Mouse (Mus musculus) heart, adult 11 months (tissue): ENCODE measurements around the gene Tceal7.
"Not testable (repeated sequence)": the region's sequence is repeated elsewhere in the genome, so short reads cannot be mapped to it uniquely, and the experiment has no call there.

Experiments used
- DNase-seq: peaks from one replicate; pipeline ENCODE4 v3.0.0; 2022

Gene Tceal7

GRCm38 (mm10) chrX:136214729-136215677, at the start of gene Tceal7, which contains the start of gene Bex1:
Tceal7 (plus strand) TSS chrX:136214779.
Bex1 (minus strand) TSS chrX:136215513.
- not testable (repeated sequence) for DNase-seq

DNA sequence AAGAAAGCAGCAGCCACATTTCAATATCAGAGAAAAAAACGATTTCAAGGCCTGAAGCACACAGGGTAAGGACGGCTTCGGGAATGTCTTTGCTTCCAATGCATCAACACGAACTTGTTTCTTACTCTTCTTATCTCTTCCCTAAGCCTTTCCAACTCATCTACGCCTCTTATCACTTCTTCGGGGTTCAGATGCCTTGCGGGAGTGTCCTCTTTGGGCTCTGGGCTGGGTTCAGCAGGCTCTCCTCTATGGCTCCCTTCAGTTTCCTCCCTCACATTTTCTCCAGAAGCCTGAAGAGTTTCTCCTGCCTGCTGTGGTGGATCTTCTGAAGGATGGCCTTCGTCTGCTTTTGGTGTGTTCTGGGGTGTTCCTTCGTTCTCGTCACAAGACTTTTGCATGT, 44.0 kb upstream of the Tceal7 start:
- no peak for DNase-seq

DNA sequence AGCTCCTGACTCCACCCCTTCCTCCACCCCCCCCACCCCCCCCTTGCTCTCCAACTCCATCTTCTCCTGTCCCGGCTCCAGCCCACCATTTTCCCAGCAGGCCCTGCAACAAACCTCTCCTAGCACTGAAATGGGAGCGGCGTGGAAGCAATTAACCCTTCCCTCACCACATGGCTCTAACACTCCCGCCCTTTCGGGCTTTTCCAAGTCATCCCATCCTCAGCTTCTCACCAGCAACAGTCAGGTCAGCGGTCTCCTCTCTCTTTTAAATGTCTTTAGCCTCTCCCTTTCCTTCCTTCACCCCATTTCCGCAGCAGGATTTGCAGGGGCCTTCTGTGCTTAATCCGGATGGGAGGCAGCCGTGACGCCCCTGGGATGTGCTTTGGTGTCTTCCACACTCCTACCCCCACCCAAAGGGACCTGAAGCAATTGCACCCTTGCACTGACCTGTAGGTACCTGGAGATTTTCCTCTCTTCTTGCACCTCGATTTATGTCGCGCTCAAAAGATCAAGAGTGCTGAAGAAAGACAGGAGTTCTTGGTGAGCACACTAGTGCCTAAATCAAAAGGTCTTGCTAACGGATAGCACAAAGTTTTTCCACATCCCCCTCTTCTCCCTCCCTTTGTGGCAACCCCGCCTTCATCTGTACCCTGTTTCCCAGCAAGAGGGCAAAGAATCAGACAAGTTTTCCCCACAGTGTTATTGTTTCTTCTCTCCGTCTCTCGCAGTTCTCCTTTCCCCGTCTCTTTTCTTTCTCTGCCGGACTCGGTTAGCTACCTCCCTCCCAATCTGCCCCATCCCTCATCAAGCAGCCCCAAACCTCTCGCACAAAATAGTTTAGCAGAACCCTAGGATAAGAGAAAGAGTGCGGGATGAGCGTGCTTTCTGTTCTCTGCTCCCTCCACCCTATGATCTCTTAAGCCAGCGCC, 43.1 kb upstream of the Tceal7 start:
- peak; percentile 96 for DNase-seq

GRCm38 (mm10) chrX:136172118-136172551, 42.4 kb upstream of the Tceal7 start, which contains the start of gene Tceal8:
Tceal8 (minus strand) TSS chrX:136172342.
- DNase-seq, result peak; percentile 99

GRCm38 (mm10) chrX:136172786-136173185, 41.8 kb upstream of the Tceal7 start:
- DNase-seq, result no peak

DNA sequence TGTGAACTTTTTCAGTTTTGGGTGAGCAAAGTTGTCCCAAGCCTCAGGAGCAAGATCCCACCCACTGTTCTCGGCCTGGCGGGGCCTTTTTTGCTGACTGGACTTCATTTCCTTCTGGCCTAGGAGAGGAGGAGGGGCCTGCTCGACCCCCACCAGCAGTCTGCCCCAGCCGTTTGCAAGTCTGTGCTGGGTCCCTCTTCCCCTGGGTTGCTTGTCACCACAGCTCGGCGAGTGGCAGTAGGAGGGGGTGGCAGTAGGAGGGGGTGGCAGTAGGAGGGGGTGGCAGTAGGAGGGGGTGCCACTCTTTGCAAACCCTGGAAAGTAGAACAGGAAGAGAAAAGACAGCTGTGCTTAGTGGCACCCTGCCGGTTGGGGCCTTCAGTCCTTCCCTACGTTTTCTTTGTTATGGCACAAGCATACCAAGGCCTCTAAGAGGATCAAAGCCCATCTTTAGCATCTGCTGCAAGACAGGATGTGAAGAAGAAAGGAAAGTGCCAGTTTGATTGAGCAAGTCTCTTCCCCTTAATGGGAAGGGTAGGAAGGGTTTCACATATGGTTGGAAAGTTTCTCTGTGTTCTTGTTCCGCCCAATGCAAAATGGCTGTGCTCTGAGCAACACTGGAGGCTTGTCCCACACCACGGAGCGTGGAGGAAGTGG, 33.6 kb upstream of the Tceal7 start:
- DNase-seq, result peak; percentile 82

- no peak for DNase-seq
These were observed 31.5 kb upstream of the Tceal7 start for GRCm38 (mm10) chrX:136183107-136183506.

DNA sequence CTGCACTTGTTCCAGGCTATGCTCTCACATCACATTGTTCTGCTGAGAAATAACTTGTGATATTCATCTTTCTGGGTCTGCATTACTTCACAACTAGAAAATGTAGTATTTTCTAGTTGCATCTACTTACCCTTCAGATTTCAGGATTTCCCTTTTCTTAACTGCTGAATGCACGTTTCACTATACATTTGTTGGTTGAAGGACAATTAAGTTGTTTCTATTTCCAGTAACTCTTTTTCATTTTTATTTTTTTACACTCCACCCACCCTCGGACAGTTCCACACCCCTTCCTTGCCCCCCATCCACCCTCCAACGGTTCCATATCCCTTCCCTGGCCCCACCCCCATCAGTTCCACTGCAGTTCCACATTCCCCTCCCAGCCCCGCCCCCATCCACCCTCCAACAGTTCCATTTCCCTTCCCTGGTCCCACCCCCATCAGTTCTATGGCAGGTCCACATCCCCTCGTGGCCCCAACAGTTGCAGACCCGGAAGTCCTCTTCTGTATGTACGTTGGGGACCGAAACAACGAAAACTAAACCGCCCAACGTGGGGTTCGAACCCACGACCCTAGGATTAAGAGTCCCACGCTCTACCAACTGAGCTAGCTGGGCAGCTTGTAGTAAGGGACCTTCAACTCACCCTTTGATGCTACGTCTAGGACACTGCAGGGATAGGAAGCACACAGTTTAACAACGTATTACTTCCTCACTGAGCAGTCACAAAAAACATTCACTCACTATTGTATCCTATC, 19.2 kb upstream of the Tceal7 start:
- no peak for DNase-seq

DNA sequence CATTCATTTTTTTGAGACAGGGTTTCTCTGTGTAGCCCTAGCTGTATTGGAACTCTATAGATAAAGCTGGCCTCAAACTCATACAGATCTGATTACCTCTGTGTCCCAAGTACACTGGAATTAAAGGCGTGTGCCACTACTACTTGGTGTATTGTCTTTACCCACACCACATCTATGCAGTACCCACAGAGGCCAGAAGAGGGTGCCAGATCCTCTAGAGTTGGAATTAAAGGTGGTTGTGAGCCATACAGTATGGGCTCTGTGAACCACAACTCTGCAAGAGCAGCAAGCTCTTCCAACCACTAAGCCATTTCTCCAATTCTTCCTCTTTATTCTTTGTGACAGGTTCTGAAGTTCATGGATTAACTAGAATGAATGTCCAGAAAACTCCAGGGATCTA, 17.7 kb upstream of the Tceal7 start:
- DNase-seq, result no peak

GRCm38 (mm10) chrX:136203257-136203656, 11.3 kb upstream of the Tceal7 start:
- DNase-seq, result no peak

GRCm38 (mm10) chrX:136203664-136204066, 10.9 kb upstream of the Tceal7 start, which contains the start of gene Tceal5:
Tceal5 (minus strand) TSS chrX:136203876.
- no peak for DNase-seq

DNA sequence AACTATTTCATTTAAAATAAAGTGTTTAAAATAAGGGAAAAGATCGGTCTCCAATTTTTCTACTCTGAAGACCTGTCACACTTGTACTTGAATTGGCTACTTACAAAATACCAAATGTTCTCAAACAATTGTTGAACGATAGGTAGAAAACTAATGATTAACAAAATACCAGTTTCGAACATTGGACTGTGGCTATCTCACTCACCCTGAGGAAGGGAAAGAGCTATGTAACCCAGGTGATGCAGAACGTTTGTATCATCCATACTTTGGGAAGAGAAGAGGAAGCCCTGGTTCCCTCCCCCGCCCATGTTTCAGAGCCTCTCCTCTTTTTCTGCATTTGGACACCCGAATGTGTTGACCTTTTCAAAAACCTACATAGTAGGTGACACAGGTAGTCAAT, 10.2 kb upstream of the Tceal7 start:
- DNase-seq, result no peak

GRCm38 (mm10) chrX:136213396-136213795, 1.2 kb upstream of the Tceal7 start:
- no peak for DNase-seq

DNA sequence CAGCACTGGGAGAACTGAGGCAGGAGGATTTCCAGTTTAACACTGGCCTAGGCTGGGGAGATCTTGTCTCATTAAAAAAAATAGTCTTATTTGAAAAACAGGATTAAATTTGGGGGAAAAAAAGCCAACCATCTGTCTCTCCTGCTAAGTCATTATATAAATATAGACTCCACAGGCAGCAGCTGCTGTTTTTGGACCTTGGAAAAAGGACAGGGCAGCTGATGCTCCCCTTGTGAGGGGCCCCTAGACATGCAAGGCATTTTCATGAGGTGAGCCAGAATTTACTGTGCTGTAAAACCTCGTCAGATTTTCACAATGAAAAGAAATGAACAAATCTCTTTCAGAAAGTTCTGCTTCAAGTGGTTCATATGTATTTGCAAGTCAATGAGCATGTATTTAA, 1.7 kb downstream of the Tceal7 start:
- no peak for DNase-seq

GRCm38 (mm10) chrX:136223714-136224113, 9.1 kb downstream of the Tceal7 start:
- no peak for DNase-seq

DNA sequence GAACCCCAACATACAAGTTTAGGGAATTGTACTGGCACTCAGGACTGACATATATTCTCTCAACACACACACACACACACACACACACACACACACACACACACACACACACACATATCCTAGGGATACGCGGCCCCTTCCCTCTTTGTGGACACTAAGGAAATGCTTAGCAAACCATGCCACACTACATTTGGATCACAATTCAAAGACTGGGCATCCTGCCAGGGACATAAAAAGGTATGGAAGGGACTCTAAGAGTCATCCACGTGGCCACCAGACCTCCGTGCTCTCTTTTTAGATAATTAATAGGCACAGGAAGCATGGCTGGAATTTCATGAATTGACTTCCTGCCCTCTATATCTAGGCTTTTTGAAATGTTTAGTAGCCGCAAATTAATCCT, 13.2 kb downstream of the Tceal7 start:
- no peak for DNase-seq

- DNase-seq, result no peak
These were observed 23.5 kb downstream of the Tceal7 start for GRCm38 (mm10) chrX:136238118-136238517.

DNA sequence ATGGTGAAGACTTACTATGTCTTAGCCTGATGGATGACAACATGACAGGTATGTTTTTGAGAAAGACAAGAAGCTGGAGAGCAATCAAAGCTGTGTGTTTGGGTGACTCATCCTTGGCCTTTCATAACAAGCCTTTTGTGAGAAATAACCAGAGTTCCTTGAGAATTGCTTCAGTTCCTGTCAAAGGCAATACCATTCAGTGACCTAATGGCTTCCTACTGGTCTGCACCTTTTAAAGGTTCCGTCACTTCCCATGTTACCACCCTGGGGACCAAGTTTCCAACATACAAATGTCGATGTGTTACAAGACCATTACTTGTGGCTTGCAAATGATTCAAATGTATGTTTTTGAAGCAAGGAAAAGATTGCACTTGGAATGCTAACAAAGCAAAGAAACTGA, 28.6 kb downstream of the Tceal7 start:
- no peak for DNase-seq

- DNase-seq, result peak; percentile 98
These were observed 30.1 kb downstream of the Tceal7 start, which contains the start of gene Tceal9 for GRCm38 (mm10) chrX:136244574-136245229. Tceal9 (plus strand) TSS chrX:136245079.

DNA sequence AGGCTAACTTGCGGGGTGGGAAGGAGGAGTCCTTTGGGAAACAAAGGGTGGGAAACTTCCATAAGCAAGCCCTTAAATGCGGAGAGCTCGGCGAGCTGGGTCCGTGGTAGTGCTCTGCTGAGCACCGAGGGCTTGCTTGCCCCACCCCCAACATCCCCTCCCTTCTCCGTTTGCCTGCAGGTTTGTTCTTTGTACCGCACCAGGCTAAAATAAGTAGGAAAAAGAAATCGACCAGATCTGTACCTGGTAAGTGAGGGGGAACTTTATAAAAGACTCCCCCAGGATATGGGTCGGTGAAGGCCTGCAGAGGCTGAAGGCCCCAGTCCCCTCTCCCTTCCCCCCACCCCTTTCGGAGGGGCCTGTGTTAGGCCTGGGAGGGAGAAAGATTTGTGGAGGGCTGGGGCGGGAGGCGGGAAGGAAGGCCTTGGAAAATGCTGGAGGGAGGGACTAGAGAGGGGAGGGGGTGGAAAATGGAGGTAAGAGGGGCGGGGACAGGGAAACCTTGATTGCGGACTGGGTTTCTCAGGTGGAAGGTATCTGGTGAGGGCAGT, 31.0 kb downstream of the Tceal7 start:
- DNase-seq, result peak; percentile 87

GRCm38 (mm10) chrX:136248811-136249210, 34.2 kb downstream of the Tceal7 start:
- DNase-seq, result no peak
